Mouse (Mus musculus): ENCODE results near the gene Fzd2. TPM values are rescaled to one million over a fixed set of nuclear protein-coding genes. Genes with fewer than 3 reads are reported as not detected.

Gene Fzd2
- polyA plus RNA-seq, 1 experiment from 2014 or later: 35.9 TPM

- Histone ChIP-seq H3K4me2 (no peak overlapping the region), H3K9me3 (no peaks in the 10 kb centered on the region), H3K36me3 (no peaks in the 10 kb centered on the region), H3K4me3 (no peak overlapping the region), H3K27me3 (no peaks in the 10 kb centered on the region), H3K4me1 (peaks cover 58% of the 10 kb centered on the region), H3K9ac (no peak overlapping the region), H3K27ac (0 out of 2 replicates have a peak overlapping the region, but pooled peaks have one; percentile 31)
- 32% methylated on average over 8 of the region's 8 CpGs for WGBS
- ATAC-seq (ENCODE audit: borderline replicate concordance, extremely low read depth, low FRiP score, low TSS enrichment): no peak
Measured at GRCm38 (mm10) chr11:102629375-102629774, 25.2 kb downstream of the Fzd2 start.

- Histone ChIP-seq H3K9me3 (no peaks in the 10 kb centered on the region), H3K36me3 (no peaks in the 10 kb centered on the region), H3K27ac (no peak overlapping the region), H3K27me3 (no peaks in the 10 kb centered on the region), H3K4me3 (no peak overlapping the region), H3K4me2 (no peak overlapping the region), H3K4me1 (peaks cover 44% of the 10 kb centered on the region), H3K9ac (no peak overlapping the region)
- WGBS: 28% methylated on average over 7 of the region's 7 CpGs
- no peak for ATAC-seq (ENCODE audit: borderline replicate concordance, extremely low read depth, low FRiP score, low TSS enrichment)
Measured at GRCm38 (mm10) chr11:102630731-102631130, 26.5 kb downstream of the Fzd2 start.

GRCm38 (mm10) chr11:102631203-102631602 is 27.0 kb downstream of the Fzd2 start:
- ATAC-seq (ENCODE audit: borderline replicate concordance, extremely low read depth, low FRiP score, low TSS enrichment): no peak
- Histone ChIP-seq H3K9ac (no peak overlapping the region), H3K27me3 (no peaks in the 10 kb centered on the region), H3K36me3 (no peaks in the 10 kb centered on the region), H3K4me3 (no peak overlapping the region), H3K4me1 (peaks cover 44% of the 10 kb centered on the region), H3K27ac (no peak overlapping the region), H3K4me2 (no peak overlapping the region), H3K9me3 (no peaks in the 10 kb centered on the region)
- 24% methylated on average over 5 of the region's 5 CpGs for WGBS

GRCm38 (mm10) chr11:102632725-102633124 is 28.5 kb downstream of the Fzd2 start:
- H3K4me1 ChIP-seq: peaks cover 56% of the 10 kb centered on the region
- peak overlapping the region; percentile 69; the same call in 1 of the 2 replicates for H3K27ac ChIP-seq
- ATAC-seq (ENCODE audit: borderline replicate concordance, extremely low read depth, low FRiP score, low TSS enrichment): no peak
- H3K36me3 ChIP-seq: no peaks in the 10 kb centered on the region
- H3K9me3 ChIP-seq: no peaks in the 10 kb centered on the region
- peak overlapping the region; percentile 45 for H3K4me2 ChIP-seq
- no peaks in the 10 kb centered on the region for H3K27me3 ChIP-seq
- H3K4me3 ChIP-seq: no peak overlapping the region
- no peak overlapping the region for H3K9ac ChIP-seq
- WGBS: 17% methylated on average over 8 of the region's 13 CpGs

- H3K9ac ChIP-seq: no peak overlapping the region
- no peaks in the 10 kb centered on the region for H3K36me3 ChIP-seq
- no peak for ATAC-seq (ENCODE audit: borderline replicate concordance, extremely low read depth, low FRiP score, low TSS enrichment)
- no peaks in the 10 kb centered on the region for H3K27me3 ChIP-seq
- H3K4me3 ChIP-seq: no peak overlapping the region
- WGBS: 15% methylated on average over 9 of the region's 9 CpGs
- peaks cover 59% of the 10 kb centered on the region for H3K4me1 ChIP-seq
- no peaks in the 10 kb centered on the region for H3K9me3 ChIP-seq
- peak overlapping the region; percentile 45 for H3K4me2 ChIP-seq
- H3K27ac ChIP-seq: peak overlapping the region; percentile 69
Measured at GRCm38 (mm10) chr11:102633379-102633778, 29.2 kb downstream of the Fzd2 start.

GRCm38 (mm10) chr11:102636887-102637286 is 32.7 kb downstream of the Fzd2 start:
- no peaks in the 10 kb centered on the region for H3K9me3 ChIP-seq
- H3K36me3 ChIP-seq: no peaks in the 10 kb centered on the region
- H3K4me3 ChIP-seq: no peak overlapping the region
- ATAC-seq (ENCODE audit: borderline replicate concordance, extremely low read depth, low FRiP score, low TSS enrichment): peak; percentile 62
- peaks cover 46% of the 10 kb centered on the region for H3K4me1 ChIP-seq
- 20% methylated on average over 12 of the region's 12 CpGs for WGBS
- 0 out of 2 replicates have a peak overlapping the region, but pooled peaks have one; percentile 13 for H3K9ac ChIP-seq
- peak overlapping the region; percentile 10; the same call in 1 of the 2 replicates for H3K27ac ChIP-seq
- no peak overlapping the region; the same call in 1 of the 2 replicates for H3K4me2 ChIP-seq
- H3K27me3 ChIP-seq: no peaks in the 10 kb centered on the region

GRCm38 (mm10) chr11:102643891-102644382 is 39.7 kb downstream of the Fzd2 start:
- no peaks in the 10 kb centered on the region for H3K9me3 ChIP-seq
- no peak overlapping the region for H3K4me2 ChIP-seq
- H3K4me3 ChIP-seq: no peak overlapping the region
- peaks cover 32% of the 10 kb centered on the region for H3K4me1 ChIP-seq
- H3K9ac ChIP-seq: no peak overlapping the region
- peak overlapping the region; percentile 72 for H3K27ac ChIP-seq
- H3K27me3 ChIP-seq: no peaks in the 10 kb centered on the region
- H3K36me3 ChIP-seq: no peaks in the 10 kb centered on the region
- WGBS: 32% methylated on average over 10 of the region's 10 CpGs
- peak; percentile 43 for ATAC-seq (ENCODE audit: borderline replicate concordance, extremely low read depth, low FRiP score, low TSS enrichment)

GRCm38 (mm10) chr11:102646226-102646625 is 42.0 kb downstream of the Fzd2 start:
- H3K27me3 ChIP-seq: no peaks in the 10 kb centered on the region
- no peak overlapping the region for H3K27ac ChIP-seq
- H3K4me3 ChIP-seq: no peak overlapping the region
- no peak overlapping the region for H3K4me2 ChIP-seq
- H3K4me1 ChIP-seq: peaks cover 24% of the 10 kb centered on the region; the same call in 1 of the 2 replicates
- H3K36me3 ChIP-seq: no peaks in the 10 kb centered on the region
- no peaks in the 10 kb centered on the region for H3K9me3 ChIP-seq
- 69% methylated on average over 13 of the region's 13 CpGs for WGBS
- no peak overlapping the region for H3K9ac ChIP-seq
- ATAC-seq (ENCODE audit: borderline replicate concordance, extremely low read depth, low FRiP score, low TSS enrichment): peak; percentile 43; the same call in 1 of the 2 replicates

- H3K36me3 ChIP-seq: no peaks in the 10 kb centered on the region
- H3K27me3 ChIP-seq: no peaks in the 10 kb centered on the region
- no peak overlapping the region for H3K27ac ChIP-seq
- H3K4me2 ChIP-seq: no peak overlapping the region
- H3K4me1 ChIP-seq: peaks cover 24% of the 10 kb centered on the region; the same call in 1 of the 2 replicates
- H3K4me3 ChIP-seq: no peak overlapping the region
- H3K9me3 ChIP-seq: no peaks in the 10 kb centered on the region
- no peak for ATAC-seq (ENCODE audit: borderline replicate concordance, extremely low read depth, low FRiP score, low TSS enrichment)
- no peak overlapping the region for H3K9ac ChIP-seq
- 60% methylated on average over 12 of the region's 12 CpGs for WGBS
Measured at GRCm38 (mm10) chr11:102647885-102648284, 43.7 kb downstream of the Fzd2 start.

- H3K4me2 ChIP-seq: no peak overlapping the region
- no peak overlapping the region for H3K4me3 ChIP-seq
- 3% methylated on average over 9 of the region's 9 CpGs for WGBS
- H3K27ac ChIP-seq: no peak overlapping the region
- ATAC-seq (ENCODE audit: borderline replicate concordance, extremely low read depth, low FRiP score, low TSS enrichment): no peak
- H3K36me3 ChIP-seq: no peaks in the 10 kb centered on the region
- peaks cover 3% of the 10 kb centered on the region; the same call in 1 of the 2 replicates for H3K4me1 ChIP-seq
- no peaks in the 10 kb centered on the region for H3K27me3 ChIP-seq
- H3K9ac ChIP-seq: no peak overlapping the region
- H3K9me3 ChIP-seq: no peaks in the 10 kb centered on the region
Measured at GRCm38 (mm10) chr11:102651381-102651780, 47.2 kb downstream of the Fzd2 start.

- no peak for ATAC-seq (ENCODE audit: borderline replicate concordance, extremely low read depth, low FRiP score, low TSS enrichment)
- no peak overlapping the region for H3K4me3 ChIP-seq
- H3K4me1 ChIP-seq: no peaks in the 10 kb centered on the region
- H3K27ac ChIP-seq: no peak overlapping the region
- H3K9ac ChIP-seq: no peak overlapping the region
- H3K4me2 ChIP-seq: no peak overlapping the region
- no peaks in the 10 kb centered on the region for H3K36me3 ChIP-seq
- H3K9me3 ChIP-seq: no peaks in the 10 kb centered on the region
- WGBS: 72% methylated on average over 3 of the region's 3 CpGs
- no peaks in the 10 kb centered on the region for H3K27me3 ChIP-seq
Measured at GRCm38 (mm10) chr11:102652844-102653243, 48.6 kb downstream of the Fzd2 start.

GRCm38 (mm10) chr11:102655888-102656287 is 51.7 kb downstream of the Fzd2 start:
- no peaks in the 10 kb centered on the region for H3K9me3 ChIP-seq
- no peak overlapping the region for H3K9ac ChIP-seq
- H3K4me2 ChIP-seq: no peak overlapping the region
- no peaks in the 10 kb centered on the region for H3K4me1 ChIP-seq
- no peak for ATAC-seq (ENCODE audit: borderline replicate concordance, extremely low read depth, low FRiP score, low TSS enrichment)
- no peaks in the 10 kb centered on the region for H3K27me3 ChIP-seq
- 37% methylated on average over 8 of the region's 8 CpGs for WGBS
- H3K27ac ChIP-seq: no peak overlapping the region
- H3K36me3 ChIP-seq: no peaks in the 10 kb centered on the region
- H3K4me3 ChIP-seq: no peak overlapping the region

All from lung, embryonic 15.5 days (tissue).